Mouse (Mus musculus) heart, adult 9 months (tissue): ENCODE data around the gene Spata9.
"Not testable (repeated sequence)": the region's sequence is repeated elsewhere in the genome, so short reads cannot be mapped to it uniquely, and the experiment has no call there.

Experiments used
- DNase-seq, 2 experiments: peaks; one replicate each; pipeline ENCODE4 v3.0.0; 2022; ENCODE audit warnings: low spot score in 2 of 2

Gene Spata9

DNA sequence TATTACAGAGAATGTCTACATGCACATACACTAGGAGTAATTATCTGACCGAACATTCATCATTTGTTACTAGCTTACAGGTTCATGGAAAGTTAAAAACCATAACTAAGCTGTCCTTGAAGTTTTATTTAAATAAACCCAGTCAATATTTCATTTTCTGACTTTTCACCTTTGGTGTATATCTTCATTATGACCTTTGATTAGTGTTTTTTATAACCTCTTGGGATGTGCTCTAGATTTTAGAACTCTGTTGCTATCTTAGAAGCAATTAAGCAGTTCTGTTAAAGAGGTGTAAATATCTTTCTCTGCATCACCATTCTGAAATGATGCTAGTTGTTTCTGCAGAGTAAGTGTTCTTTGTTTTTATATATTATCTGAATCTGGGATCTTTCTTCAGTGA lies at the start of gene Spata9:
Gene Spata9 (plus strand): TSS at position 301 of the 400 bp plus-strand sequence.
- no peak for DNase-seq

DNA sequence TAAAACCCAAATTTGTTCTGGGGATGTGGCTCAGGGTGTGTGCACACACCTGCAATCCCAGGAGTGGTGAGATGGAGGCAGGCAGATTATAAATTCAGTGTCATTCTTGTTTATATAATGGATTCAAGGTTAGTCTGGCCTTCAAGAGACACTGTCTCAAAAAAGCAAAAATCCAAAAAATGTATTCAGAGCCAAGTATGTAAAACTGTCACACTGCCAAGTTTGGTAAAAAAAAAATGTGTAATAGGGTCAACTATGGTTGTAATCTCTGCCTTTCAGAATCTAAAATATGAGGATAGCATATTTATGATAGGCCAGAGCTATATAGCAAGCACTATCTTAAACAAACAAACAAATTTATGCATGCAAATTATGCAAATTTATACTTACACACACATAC lies 39.0 kb upstream of the Spata9 start:
- no peak for DNase-seq

DNA sequence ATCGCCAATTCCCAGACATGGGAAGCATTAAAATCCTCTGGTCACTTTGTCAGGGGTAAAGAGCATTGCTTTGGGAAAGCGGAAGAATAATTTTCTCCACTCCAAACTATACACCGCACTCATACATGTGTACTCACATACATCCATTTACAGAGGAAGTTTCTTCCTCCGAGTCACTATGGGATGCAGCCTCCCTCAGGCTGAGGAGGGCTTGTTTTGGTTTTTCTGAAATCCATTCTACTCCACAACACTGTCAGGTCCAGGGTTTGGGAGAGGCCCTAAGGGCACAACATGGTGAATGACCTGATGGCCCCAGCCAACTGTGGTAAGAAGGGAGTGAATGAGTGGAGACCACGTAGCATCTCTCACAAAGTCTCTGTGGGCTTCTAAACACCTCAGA lies 37.9 kb upstream of the Spata9 start:
- DNase-seq: not testable (repeated sequence)

DNA sequence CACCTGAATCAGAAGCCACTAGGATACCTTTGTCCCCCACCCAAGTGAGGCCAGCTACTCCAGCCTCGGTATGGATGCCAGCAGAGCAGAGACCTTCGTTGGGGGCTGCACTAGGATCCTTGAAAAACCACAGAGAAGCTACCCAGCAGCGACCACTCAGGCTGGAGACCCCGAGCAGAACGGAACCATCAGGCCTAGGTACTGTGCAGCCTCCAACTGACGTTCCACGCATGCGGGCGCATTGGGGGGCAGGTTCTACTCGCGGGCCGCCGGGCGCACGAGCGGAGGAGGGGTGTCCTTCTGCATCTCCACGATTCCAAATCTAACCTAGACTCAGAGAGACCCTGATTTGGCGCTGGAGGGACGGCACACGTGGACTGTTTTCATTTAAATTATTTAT lies 36.9 kb upstream of the Spata9 start:
- DNase-seq: no peak

DNA sequence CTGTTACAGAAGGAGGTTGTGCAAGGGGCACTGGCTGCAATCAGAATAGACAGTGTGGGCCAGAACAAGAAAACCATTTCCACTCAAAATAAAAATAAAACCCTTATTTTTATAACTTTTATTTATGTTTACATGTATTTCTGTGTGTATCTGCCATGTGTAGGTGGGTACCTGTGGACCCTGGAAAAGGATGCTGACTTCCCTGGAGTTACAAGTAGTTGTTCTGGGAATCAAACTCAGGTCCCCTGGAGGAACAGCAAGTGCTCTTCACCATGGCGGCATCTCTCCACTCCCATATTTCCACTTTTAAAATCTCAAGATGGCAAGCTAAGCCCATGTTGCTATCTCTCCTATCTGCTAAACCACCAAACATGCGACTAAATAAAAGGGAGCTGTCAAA lies 36.3 kb upstream of the Spata9 start:
- no peak for DNase-seq

DNA sequence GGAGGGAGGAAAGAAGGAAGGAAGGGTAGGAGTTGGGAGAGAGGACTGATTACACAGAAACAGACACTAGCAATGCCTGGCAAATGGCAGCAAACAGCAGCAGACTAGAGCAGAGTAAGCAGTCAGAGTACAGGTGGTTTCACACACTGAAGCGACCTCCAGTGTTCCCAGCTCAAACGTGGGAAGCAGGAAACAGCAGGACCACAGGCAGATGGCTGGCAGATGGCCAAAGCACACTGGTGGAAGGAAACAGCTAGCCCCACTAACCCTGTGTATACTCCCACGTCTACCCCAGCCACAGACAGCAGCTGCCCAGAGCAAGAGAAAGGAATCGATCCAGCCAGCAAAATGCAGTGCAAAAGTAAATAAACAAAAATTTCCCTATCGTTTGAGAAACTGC lies 35.9 kb upstream of the Spata9 start:
- DNase-seq: peak; percentile 10 to 36

DNA sequence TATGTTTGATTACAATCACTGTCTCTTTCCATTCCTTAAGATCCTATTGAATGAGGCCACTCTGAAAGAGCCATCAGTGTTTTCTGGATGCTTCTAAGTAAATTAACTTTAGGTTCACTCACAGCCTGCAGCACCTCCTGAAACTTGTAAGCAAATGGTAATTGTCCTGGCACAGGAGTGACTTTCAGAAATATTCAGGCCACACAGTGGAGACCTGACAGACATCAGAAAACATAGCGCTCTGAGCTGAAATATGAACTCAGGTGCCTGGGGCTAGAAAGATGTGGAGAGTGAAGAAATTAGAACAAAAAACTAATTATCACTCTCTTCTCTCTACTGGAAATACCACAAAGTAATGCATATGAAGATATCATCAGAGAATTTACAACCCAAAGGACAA lies 33.7 kb upstream of the Spata9 start:
- no peak for DNase-seq

DNA sequence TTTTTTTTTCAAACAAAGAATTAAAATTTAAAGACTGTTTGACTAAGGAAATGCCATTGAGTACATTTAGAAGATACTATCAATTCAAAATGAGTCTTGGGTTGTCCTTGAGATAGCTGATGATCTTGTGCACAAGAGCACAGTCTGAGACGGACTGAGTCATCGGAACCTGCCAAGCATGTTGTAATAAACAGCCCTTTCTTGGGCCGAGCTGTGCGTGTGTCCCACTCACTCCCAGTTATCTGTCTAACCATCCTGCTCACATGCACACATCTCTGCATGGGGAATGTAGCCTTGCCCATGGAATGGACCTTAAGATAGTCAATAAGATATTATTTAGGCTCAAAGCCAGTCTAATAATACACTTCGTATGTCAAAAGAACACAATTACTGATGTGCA lies 28.1 kb upstream of the Spata9 start:
- no peak for DNase-seq

DNA sequence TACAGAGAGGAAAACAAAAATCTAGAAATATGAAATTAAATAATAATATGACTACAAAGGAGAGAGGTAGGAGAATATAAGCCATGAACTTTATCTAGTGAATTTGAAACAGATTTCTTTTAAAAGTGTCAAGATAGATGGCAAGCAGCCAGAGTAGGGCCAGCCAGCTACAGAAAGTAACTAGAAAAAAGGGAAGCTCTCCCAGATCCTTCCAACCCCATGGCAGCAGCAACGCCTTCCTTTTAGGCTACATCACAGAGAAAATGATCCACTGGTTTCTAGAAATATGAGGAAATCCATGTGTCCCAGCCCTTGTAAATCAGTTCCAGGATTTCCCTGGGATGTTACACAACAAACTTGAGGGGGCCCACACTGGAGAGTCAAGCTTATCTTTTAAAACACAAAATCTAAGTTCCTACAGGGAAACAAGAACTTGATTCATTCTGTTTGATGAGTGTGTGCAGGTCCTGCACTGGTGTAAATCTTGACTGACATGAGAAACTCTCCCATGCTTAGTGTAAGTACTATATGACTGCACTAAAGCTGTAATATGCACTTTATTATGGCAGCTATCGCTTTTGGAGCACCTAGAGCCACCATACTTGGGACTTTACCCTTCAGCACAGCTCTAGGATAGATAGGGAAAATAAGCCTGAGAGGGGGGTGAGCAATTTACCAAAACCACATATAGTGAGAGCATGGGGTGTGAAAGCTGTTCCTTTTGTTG lies 26.0 kb upstream of the Spata9 start:
- peak; percentile 21 to 23 for DNase-seq

DNA sequence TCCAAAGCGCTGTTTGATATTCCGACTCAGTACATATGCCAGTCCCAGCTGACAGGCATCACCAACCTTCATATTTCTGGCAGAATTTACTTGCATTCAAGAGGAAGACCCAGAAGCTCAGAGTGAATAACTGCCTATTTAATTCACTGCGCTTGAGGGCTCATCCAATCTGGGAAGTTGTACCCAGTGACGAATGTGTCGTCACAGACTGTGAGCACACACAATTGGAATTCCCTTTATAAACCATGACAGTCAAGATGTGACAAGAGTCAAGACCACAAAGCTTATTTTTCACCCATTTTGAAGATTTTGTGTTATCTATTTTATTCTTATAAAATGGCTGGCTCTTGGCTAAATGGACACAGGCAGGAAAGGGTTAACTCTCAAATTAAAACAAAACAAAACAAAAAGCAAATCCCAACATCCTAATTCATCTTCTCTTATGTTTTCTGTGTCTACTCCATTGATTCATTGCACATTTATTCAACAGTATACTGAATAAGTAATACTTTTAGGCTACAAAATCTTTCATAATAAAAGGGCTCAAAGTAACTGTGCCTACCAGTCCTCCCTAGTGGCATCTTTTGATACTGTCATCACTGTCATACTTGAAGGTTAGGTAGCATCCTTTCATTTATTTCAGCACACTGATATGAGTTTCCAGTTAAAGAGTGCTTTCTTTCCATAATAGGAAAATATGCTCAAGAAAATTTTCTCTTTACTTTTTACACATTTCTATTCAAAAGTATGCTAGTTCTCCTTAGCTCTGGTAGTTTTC lies 25.2 kb upstream of the Spata9 start:
- no peak for DNase-seq

DNA sequence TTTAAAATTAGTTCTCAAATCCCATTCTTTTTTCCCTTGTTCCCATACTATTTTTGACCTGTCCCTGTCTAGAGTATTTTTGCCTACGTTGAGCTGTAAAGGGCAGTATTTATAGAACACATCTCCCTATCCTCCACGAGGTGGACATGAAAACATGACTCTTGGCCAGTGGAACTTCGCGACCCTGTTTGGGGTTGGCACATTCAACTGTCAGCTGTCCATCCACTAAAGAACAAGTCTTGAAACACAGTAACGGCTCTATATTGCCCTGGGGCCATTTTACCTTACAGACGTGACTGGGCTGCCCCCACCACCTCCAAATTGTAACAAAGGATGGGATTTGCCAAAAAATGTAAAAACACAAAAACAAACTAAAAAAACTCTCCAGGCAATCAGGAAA lies 24.2 kb upstream of the Spata9 start:
- DNase-seq: no peak

DNA sequence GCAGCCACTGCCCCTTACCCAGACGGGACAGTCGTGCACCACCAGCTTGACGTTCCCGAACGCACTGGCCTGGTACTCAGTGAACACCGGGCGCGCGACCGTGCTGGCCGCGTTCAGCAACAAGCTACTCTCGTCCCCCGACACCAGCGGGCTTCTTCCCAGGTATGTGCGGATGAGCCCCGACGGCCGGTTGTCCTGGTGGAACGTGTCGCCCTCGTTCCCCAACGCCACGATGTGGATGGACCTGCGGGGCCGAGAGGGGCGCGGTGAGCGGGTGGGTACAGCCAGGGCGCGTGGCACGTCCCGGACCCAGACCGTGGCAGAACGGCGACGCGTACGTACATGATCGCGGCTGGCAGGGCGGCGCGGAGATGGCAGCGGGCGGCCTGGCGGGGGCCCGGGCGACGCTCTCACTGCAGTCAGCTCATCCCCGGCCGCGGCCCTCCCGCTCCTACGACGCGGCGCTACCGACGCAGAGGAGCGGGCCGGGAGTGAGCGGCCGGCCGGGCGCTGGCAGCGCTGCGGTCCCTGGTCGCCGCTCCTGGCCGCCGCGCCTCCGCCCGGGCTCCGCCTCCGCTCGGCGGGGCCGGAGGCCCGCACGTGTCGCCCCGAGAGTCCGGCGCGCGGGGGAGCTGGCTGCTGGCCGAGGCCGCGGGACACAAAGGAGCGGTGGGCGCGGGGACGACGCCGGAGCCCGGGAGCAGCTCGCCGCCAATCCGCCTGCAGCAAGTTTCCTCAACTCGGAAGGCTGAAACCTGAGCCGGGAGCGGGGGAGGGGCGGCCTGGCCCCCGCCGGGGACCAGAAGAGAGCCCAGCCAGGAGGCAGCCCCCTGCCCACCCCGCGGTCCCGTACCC lies 23.5 kb upstream of the Spata9 start, which contains the start of gene Rhobtb3:
Gene Rhobtb3 (minus strand): TSS at position 737 of the 855 bp plus-strand sequence.
- DNase-seq: peak; percentile 66

DNA sequence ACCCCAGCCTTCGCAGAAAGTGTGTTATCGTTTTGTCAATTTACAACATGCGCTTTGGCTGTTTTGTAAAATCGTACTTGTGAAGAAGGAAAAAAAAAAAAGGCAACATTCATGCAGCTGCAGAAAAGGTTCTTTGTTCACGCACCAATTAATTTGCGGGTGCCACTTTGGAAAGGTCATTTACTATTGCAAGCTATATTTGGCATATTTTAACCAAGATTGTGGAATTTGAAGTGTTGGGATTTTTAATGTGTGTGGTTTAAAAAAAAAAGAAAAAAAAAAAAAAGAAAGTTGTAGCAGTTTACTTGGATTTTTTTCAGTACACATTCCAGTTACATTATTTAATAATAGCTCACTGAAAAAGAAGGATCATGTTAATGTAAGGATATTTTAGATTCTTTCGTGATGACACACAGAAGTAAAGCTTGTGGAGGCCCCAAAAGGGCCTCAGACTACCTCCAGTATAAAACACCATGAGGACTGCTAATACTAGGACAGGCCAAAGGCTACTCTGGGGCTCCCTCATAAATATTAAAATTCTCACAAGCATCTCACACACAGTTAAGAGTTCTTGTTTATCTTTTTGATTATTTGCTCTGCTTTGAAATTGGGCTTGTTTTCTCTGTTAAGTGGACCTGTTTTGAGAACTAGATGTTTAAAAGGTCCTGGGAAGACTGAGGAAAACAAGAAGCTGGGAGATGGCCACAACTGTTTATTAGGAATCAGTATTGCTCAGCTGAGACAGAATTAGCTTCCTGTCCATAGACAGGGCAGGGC lies 22.7 kb upstream of the Spata9 start:
- no peak for DNase-seq

DNA sequence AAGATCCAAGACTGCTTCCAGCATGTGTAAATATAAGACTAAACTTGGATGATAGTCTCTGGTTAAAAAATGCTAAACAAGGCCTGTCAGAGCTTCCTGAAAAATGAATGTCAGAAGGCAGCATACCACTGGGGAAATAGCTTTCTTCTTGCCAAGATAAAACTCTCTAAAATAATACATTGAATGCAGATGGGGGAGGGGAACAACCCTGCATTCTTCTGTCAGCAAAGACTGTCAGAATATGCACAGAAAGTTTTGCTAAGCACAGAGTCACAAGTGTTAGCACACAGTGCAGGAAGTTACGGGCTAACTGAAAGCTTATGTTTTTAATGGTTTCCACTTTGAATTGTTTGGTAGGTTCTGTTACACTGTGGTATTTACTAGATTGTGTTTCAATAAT lies 16.7 kb upstream of the Spata9 start:
- no peak for DNase-seq

DNA sequence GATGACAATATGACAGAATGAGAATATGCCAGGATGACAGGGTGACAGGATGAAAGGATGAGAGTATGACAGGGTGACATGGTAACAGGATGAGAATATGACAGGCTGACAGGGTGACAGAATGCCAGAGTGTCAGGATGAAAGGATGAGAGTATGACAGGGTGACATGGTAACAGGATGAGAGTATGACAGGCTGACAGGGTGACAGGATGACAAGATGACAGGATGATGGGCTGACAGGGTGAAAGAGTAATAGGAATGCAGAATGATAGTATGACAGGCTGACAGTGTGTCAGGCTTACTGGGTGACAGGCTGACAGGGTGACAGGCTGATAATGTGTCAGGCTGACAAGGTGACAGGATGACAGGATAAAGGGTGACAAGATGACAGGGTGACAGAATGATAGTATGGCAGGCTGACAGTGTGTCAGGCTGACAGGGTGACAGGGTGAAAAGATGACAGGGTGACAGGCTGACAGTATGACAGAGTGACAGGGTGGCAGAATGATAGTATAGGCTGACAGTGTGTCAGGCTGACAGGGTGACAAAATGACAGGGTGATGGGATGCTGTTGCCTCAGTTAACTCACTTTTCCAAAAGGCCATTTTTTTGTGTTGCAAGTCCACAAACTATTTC lies 11.5 kb upstream of the Spata9 start:
- DNase-seq: no peak

DNA sequence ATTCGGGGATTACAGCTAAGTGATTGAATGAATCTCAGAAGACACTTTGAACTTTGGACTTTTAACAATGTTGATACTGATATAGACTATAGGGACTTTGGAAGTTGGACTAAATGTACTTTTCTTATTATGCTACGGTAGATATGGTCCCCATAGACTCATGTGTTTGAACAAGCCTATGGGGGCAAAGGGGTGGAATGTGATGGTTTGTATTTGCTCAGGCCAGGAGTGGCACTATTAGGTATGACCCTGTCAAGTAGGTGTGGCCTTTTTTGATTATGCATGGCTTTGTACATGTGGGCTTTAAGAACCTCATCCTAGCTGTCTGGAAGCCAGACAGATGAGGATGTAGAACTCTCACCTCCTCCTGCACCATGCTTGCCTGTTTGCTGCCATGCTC lies 7.5 kb downstream of the Spata9 start:
- DNase-seq: no peak

DNA sequence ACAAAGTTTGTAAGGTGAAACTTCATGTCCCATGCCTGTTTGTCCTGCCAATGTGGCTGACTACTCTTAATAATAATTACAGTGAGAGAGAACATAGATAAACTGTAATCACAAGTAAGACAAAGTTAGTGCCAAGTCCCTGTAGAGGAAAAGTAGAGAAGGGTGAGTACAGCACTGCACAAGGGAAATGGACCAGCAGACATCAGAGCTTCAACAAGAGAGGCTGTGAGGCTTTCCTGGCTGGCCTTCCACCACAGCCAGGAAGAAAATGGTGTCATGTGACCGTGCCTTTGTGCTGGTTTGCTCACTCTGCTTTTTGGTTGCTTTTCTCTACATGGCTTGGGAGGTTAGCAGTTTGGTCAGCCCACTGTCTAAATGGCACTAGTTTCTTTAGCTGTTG lies 8.7 kb downstream of the Spata9 start:
- no peak for DNase-seq

DNA sequence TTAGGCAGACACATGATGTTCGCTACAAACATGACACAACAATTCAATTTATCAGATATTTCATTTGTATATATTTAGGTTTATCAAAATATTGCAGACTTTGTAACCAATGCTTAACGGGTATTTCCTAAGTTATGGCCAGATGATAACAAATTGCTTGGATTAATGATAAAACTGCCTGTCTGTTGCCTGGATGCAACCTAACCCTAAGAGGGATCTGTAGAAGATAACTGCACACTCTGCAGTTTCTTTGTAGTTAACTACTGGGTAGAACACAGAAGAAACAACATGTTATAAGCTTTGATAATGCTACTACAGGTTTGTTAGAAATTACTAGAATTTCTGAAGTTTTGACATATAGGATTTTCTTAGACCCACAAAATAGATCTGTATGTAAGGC lies 9.3 kb downstream of the Spata9 start:
- no peak for DNase-seq

DNA sequence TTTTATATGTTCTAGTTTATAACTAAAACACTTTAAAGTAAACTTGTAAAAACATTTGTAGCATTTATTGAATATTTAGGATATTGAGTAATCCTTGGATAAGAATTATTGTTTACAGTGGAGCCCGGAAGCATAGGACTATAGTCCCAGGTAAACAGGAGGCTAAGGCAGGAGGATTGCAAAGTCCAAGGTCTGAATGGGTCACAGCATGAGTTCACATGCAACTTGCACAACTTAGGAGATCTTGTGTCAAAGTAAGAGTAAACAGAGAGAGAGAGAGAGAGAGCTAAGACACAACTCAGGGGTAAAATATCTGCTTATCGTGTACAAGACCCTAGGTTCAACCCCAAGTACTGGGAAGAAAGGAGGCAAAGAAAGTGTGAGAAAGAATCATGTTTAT lies 9.7 kb downstream of the Spata9 start:
- DNase-seq: no peak

DNA sequence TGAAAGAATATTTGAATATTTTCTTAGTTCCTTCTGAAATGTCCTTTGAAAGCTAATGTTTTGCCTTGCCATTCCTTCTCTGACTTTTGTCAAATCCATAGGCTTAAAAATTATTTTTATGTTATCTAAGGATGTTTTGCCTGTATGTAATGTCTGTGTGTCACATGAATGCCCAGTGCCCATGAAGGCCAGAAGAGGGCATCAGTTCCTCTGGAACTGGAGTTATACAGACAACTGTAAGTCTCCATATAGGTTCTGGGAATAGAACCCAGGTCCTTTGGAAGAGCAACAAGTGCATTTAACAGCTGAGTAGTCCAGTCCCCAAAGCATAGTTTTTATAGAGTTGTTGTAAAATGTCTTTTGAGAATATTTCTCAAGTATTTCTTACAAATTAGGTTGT lies 15.0 kb downstream of the Spata9 start:
- no peak for DNase-seq

DNA sequence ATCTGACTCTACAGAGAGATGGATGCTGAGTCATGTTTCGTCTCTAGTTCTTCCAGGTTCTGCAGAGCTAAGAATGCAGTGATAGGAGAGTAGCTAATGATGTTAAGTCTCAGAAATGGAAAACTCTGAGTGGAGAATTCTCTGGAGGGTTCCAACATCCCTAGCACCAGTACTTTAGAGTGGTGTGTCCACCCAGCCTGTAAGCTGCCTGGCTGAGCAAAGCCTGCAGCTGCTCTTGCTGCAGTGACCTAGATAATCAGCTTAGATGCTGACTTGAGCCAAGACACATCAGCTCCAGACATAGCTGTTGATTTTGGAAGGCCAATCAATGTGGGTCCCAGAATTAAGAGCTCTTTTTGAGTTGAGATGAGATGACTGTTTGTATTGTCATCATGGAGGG lies 21.1 kb downstream of the Spata9 start:
- peak; percentile 53 to 78 for DNase-seq
